Mouse (Mus musculus): ENCODE measurements at regions not wholly inside any gene's neighbourhood (a gene's known extent, or its start where the extent isn't known, plus 50 kb on each side); places are given as distances from the start of the nearest gene placed in this dataset.

DNA sequence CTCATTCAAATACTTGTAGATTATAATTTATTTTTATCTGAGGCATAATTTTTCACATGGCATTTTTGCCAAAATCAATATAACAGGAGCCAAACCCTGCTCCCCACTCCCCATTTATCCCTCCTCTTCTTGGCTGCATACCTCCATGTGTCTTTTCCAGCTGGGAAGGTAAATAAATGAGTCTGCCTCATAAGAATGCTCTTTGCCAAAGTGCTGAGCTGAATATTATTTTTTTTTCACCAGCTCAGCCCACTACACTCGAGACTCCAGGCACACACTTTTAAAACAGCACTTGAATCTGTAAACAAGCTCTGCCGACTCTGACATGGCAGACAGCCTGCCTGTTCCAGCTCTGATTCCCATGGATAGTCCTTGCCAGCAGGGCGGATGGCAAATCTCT lies 346.6 kb upstream of the Mgmt start:
- H3K27me3 ChIP-seq (ENCODE audit: control insufficient read depth) = no peaks in the 10 kb centered on the region
- no peaks in the 10 kb centered on the region for H3K36me3 ChIP-seq (ENCODE audit: control insufficient read depth)
- H3K4me3 ChIP-seq (replicated peaks) = no peak overlapping the region
- TF ChIP-seq GATA1 (IDR thresholded peaks at IDR 0.05; ENCODE audit: low read length) = no peak
- no peak for TF ChIP-seq TAL1 (IDR thresholded peaks at IDR 0.05; ENCODE audit: low read length)
- H3K4me1 ChIP-seq (ENCODE audit: control insufficient read depth) = no peaks in the 10 kb centered on the region
- no peaks in the 10 kb centered on the region for H3K9me3 ChIP-seq (ENCODE audit: control insufficient read depth, low read length)

DNA sequence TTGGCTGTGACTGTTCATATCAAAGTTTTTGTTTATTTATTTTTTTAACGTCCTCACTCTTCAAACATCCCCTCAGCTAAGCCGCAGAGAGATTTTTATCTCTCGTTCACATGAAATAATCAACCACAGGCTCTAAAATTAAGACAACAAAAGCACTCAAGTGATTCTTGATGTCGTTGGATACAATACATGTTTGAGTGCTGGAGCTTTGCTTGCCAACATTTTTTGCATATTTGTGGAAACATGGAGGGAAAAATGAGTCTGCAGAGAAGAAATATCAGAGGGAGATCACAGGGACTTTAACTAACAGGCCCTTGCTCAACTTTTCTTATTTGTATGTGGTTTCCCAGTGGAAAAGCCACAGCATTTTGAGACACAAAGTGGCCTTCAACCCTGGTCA lies 338.0 kb upstream of the Mgmt start:
- Histone ChIP-seq H3K4me3 (replicated peaks) (no peak overlapping the region), H3K36me3 (ENCODE audit: control insufficient read depth) (no peaks in the 10 kb centered on the region), H3K4me1 (ENCODE audit: control insufficient read depth) (no peaks in the 10 kb centered on the region), H3K27me3 (ENCODE audit: control insufficient read depth) (no peaks in the 10 kb centered on the region), H3K9me3 (ENCODE audit: control insufficient read depth, low read length) (peaks cover 2% of the 10 kb centered on the region; the same call in 1 of the 2 replicates)
- TF ChIP-seq GATA1 (IDR thresholded peaks at IDR 0.05; ENCODE audit: low read length) = no peak
- TF ChIP-seq TAL1 (IDR thresholded peaks at IDR 0.05; ENCODE audit: low read length) = no peak

DNA sequence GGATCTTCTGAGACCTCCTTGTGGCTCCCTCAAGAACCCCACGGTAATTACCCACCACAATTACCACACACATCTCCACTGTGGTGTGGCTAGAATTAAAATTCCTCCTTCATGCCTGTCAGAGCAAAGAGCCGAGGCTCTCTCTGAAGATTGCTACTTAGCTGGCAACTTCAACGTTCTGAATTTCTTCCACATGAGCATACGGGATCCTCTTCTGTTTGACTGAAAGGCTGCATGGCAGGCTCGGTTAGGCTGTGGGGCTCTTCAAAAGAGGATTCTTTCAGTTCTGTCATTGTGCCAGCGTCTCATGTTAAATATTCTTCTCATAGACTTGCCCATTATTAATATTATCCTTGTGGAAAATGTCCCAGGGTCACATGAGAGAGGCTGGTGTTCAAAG lies 334.9 kb upstream of the Mgmt start:
- Histone ChIP-seq H3K36me3 (ENCODE audit: control insufficient read depth) (no peaks in the 10 kb centered on the region), H3K9me3 (ENCODE audit: control insufficient read depth, low read length) (peaks cover 7% of the 10 kb centered on the region), H3K4me3 (replicated peaks) (no peak overlapping the region), H3K27me3 (ENCODE audit: control insufficient read depth) (no peaks in the 10 kb centered on the region), H3K4me1 (ENCODE audit: control insufficient read depth) (no peaks in the 10 kb centered on the region)
- TF ChIP-seq GATA1 (IDR thresholded peaks at IDR 0.05; ENCODE audit: low read length) (no peak), TAL1 (IDR thresholded peaks at IDR 0.05; ENCODE audit: low read length) (no peak)

DNA sequence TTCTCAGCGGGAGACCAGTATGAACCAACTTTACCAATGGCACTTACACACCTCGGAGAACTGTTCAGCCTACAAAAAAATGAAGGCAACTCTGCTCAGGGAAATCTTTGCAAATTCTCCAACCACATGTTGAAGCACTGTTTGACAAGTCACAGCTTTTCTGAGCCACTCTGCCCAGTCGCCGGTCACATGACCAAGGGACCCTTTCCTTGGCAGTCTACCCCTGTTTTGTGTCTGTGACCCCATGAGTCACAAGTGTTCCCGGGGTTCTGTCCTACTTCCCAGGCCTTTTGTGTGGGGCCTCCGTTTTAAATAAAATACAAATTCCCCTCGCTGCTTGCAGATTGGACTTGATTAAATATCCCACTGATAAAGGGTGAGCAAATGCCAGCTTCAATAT lies 323.5 kb upstream of the Mgmt start:
- Histone ChIP-seq H3K4me1 (ENCODE audit: control insufficient read depth) (no peaks in the 10 kb centered on the region), H3K36me3 (ENCODE audit: control insufficient read depth) (no peaks in the 10 kb centered on the region), H3K27me3 (ENCODE audit: control insufficient read depth) (no peaks in the 10 kb centered on the region), H3K9me3 (ENCODE audit: control insufficient read depth, low read length) (peaks cover 3% of the 10 kb centered on the region), H3K4me3 (replicated peaks) (no peak overlapping the region)
- no peak for TF ChIP-seq GATA1 (IDR thresholded peaks at IDR 0.05; ENCODE audit: low read length)
- TF ChIP-seq TAL1 (IDR thresholded peaks at IDR 0.05; ENCODE audit: low read length) = no peak

DNA sequence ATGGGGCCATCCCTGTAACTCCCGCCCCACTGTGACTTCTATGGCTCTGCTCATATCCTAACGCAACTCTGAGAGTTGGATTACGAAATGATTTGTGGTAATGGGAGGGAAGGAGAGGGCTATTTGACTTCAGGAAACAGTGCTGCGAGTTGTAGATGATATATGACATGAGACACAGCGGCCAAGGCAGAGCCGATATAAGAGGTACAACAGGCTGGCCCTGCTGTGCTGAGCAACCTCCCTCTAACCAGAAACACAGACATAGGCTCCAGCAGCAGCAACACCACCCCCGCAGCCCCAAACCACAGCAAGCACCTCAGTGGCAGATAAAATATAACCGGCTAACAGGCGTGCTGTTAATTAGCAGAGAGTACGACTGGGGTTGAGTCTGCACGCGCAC lies 312.5 kb upstream of the Mgmt start:
- Histone ChIP-seq H3K27me3 (ENCODE audit: control insufficient read depth) (peaks cover 4% of the 10 kb centered on the region; the same call in 1 of the 2 replicates), H3K4me3 (replicated peaks) (no peak overlapping the region), H3K4me1 (ENCODE audit: control insufficient read depth) (no peaks in the 10 kb centered on the region), H3K9me3 (ENCODE audit: control insufficient read depth, low read length) (no peaks in the 10 kb centered on the region), H3K36me3 (ENCODE audit: control insufficient read depth) (no peaks in the 10 kb centered on the region)
- TF ChIP-seq GATA1 (IDR thresholded peaks at IDR 0.05; ENCODE audit: low read length) (no peak), TAL1 (IDR thresholded peaks at IDR 0.05; ENCODE audit: low read length) (no peak)

DNA sequence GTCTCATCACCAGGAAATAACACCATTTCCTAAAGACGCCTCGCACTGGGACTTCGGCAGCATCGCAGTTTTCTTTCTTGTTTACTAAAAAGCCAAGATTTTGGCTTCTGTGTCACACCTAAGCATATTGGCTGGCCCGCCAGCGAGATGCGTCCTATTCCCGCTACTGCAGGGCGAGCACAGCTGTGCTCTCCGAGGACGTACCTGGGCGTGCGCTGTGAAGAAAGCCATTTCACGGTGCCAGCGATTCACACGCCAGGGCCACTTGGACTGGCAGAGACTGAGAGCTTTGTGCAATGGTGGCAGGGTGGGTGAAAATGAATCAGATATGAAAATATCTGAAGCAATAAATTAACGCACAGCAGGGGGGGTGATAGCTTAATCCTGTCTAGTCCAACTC lies 310.1 kb upstream of the Mgmt start:
- Histone ChIP-seq H3K4me1 (ENCODE audit: control insufficient read depth) (no peaks in the 10 kb centered on the region), H3K9me3 (ENCODE audit: control insufficient read depth, low read length) (no peaks in the 10 kb centered on the region), H3K4me3 (replicated peaks) (no peak overlapping the region)

DNA sequence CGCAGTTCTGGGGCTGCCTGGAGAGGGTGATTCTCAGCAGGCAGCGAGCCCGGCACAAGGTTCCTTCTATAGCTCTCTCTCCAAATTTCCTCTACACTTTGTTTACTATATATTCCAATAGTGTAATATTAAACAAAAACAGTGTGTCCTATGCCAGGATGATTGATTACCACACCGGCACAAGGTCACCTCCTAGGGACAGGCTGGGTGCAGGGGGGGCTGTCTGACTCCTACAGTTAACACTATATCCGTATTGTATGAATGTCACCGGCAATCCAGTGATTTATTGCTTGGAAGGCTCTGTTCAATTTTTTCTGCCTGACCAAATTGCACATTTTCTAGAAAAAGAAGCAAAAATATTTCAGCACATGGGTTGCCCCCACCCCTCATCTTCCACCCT lies 305.9 kb upstream of the Mgmt start:
- Histone ChIP-seq H3K36me3 (ENCODE audit: control insufficient read depth) (no peaks in the 10 kb centered on the region), H3K9me3 (ENCODE audit: control insufficient read depth, low read length) (0 out of 2 replicates have a peak, but pooled peaks cover 2% of the 10 kb centered on the region), H3K27me3 (ENCODE audit: control insufficient read depth) (peaks cover 4% of the 10 kb centered on the region; the same call in 1 of the 2 replicates), H3K4me3 (replicated peaks) (no peak overlapping the region), H3K4me1 (ENCODE audit: control insufficient read depth) (no peaks in the 10 kb centered on the region)
- TF ChIP-seq TAL1 (IDR thresholded peaks at IDR 0.05; ENCODE audit: low read length) (no peak), GATA1 (IDR thresholded peaks at IDR 0.05; ENCODE audit: low read length) (no peak)

More for the DNA sequence above, 310.1 kb upstream of the Mgmt start:
- Histone ChIP-seq H3K27me3 (ENCODE audit: control insufficient read depth) (peaks cover 4% of the 10 kb centered on the region; the same call in 1 of the 2 replicates), H3K36me3 (ENCODE audit: control insufficient read depth) (no peaks in the 10 kb centered on the region)
- TF ChIP-seq TAL1 (IDR thresholded peaks at IDR 0.05; ENCODE audit: low read length) (no peak), GATA1 (IDR thresholded peaks at IDR 0.05; ENCODE audit: low read length) (no peak)

DNA sequence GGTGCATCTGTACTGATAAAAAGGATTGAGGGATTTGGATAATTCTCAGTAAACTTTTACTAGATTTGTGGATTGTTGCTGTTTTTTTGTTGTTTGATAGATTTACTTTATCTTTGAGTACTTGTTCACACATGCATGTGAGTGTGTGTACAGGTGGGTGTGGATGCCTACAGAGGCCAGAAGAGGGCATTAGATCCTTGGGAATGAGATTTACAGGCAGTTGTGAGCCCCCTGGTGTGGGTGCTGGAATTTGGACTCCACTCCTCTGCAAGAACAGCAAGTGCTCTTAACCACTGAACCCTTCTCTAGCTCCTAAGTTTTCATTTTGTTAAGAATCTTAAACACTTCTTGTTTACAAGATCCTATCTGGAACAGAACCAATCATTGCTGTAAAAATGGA lies 303.5 kb upstream of the Mgmt start:
- TF ChIP-seq GATA1 (IDR thresholded peaks at IDR 0.05; ENCODE audit: low read length) = no peak
- no peak for TF ChIP-seq TAL1 (IDR thresholded peaks at IDR 0.05; ENCODE audit: low read length)
- 0 out of 2 replicates have a peak, but pooled peaks cover 2% of the 10 kb centered on the region for H3K9me3 ChIP-seq (ENCODE audit: control insufficient read depth, low read length)
- H3K4me3 ChIP-seq (replicated peaks) = no peak overlapping the region
- H3K36me3 ChIP-seq (ENCODE audit: control insufficient read depth) = no peaks in the 10 kb centered on the region
- no peaks in the 10 kb centered on the region for H3K4me1 ChIP-seq (ENCODE audit: control insufficient read depth)
- no peaks in the 10 kb centered on the region for H3K27me3 ChIP-seq (ENCODE audit: control insufficient read depth)

DNA sequence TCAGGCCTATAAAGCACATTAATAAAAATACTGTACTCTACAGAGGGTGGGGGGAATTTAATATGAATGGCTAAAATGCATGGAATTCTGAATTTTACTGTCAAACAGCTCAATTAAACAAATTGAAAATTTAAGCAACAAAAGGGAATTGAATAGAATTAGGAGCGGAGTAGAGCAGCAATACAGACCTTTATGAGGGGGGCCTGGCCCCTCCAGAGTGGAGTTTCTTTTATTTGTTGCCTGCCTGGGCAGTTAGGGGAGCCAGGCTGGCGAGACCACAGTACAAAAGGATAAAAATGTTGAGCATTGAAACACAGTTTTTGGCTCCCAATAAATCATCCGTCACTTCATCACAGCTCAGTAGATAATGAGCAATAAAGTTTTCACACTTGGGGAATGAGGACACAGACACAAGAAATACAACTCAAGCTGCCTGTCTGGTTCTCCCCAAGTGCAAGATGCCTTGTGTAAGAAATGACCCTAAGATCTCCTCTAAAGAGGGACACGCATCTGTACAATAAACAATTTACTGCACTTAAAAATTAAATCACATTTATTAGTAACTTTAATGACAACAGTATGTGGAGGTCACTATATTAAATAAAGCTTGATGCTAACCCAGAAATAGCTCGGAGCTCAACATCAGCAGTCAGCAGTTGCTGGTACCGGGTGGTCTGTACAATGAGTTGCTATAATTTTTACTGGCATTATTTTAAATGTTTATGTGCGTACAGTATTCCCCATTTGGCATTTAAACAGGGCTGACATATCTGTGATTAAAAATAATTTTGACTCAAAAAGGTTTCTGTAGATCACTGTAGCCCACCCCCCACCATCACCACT lies 286.9 kb upstream of the Mgmt start:
- Histone ChIP-seq H3K27me3 (ENCODE audit: control insufficient read depth) (no peaks in the 10 kb centered on the region), H3K36me3 (ENCODE audit: control insufficient read depth) (no peaks in the 10 kb centered on the region), H3K9me3 (ENCODE audit: control insufficient read depth, low read length) (no peaks in the 10 kb centered on the region; the same call in 1 of the 2 replicates), H3K4me3 (replicated peaks) (no peak overlapping the region), H3K4me1 (ENCODE audit: control insufficient read depth) (no peaks in the 10 kb centered on the region)
- TF ChIP-seq GATA1 (IDR thresholded peaks at IDR 0.05; ENCODE audit: low read length) (no peak), TAL1 (IDR thresholded peaks at IDR 0.05; ENCODE audit: low read length) (no peak)
